In genomic region chr15:85735836-85736190, GRCm38 (mm10) we compare ENCODE assay signal across 7 mouse cellular contexts. TPM values are rescaled to one million over a fixed set of nuclear protein-coding genes. Genes with fewer than 3 reads are reported as not detected.
DNase-seq lines count a peak whose midpoint lies in the region; ATAC-seq and TF ChIP-seq lines count a peak whose summit lies in the region.

No protein-coding gene starts in this region.

- no peak for TF ChIP-seq CTCF in lung, embryonic 14.5 days (IDR thresholded peaks at IDR 0.05; ENCODE audit: low read depth)
- no peak for TF ChIP-seq CTCF in embryonic fibroblast, embryonic 13.5 days (IDR thresholded peaks at IDR 0.05; ENCODE audit: borderline replicate concordance, insufficient read depth, low read length)
- TF ChIP-seq CTCF in olfactory bulb, adult 2 months (IDR thresholded peaks at IDR 0.05; ENCODE audit: insufficient read depth, low read depth, low read length), result no peak

- no peaks in the 10 kb centered on the region for H3K36me3 ChIP-seq in lung, embryonic 14.5 days (ENCODE audit: insufficient read depth)
- H3K36me3 ChIP-seq in limb, embryonic 11.5 days (ENCODE audit: control insufficient read depth, insufficient read depth, low read length), result no peaks in the 10 kb centered on the region

- H3K4me1 ChIP-seq in lung, embryonic 14.5 days (ENCODE audit: insufficient read depth), result no peaks in the 10 kb centered on the region
- H3K4me1 ChIP-seq in embryonic fibroblast, embryonic 13.5 days (ENCODE audit: control insufficient read depth, insufficient read depth, low read length), result no peaks in the 10 kb centered on the region
- H3K4me1 ChIP-seq in limb, embryonic 11.5 days (ENCODE audit: control insufficient read depth, insufficient read depth, low read length), result no peaks in the 10 kb centered on the region; the same call in 1 of the 2 replicates
- H3K4me1 ChIP-seq in olfactory bulb, adult 2 months (ENCODE audit: control insufficient read depth, insufficient read depth, low read length), result peaks cover 19% of the 10 kb centered on the region

- no peak for DNase-seq in lung, embryonic 14.5 days
- no peak for DNase-seq in lung, adult 18-20 months
- no peak for DNase-seq in limb, embryonic 11.5 days (ENCODE audit: low spot score)
- no peak for DNase-seq in MN1 (ENCODE audit: low spot score)
- no peak for DNase-seq in cerebellum, postnatal 14 days

- H3K27ac ChIP-seq in lung, embryonic 14.5 days (ENCODE audit: low read depth), result no peak overlapping the region
- no peak overlapping the region for H3K27ac ChIP-seq in embryonic fibroblast, embryonic 13.5 days (ENCODE audit: insufficient read depth, low read length)
- H3K27ac ChIP-seq in limb, embryonic 11.5 days (replicated peaks; ENCODE audit: low read depth, low read length), result no peak overlapping the region
- H3K27ac ChIP-seq in olfactory bulb, adult 2 months (ENCODE audit: insufficient read depth, low read depth, low read length), result no peak overlapping the region

- ATAC-seq in lung, embryonic 14.5 days (ENCODE audit: insufficient read depth), result no peak
- ATAC-seq in limb, embryonic 11.5 days (ENCODE audit: insufficient number of reproducible peaks, low FRiP score, low TSS enrichment, low read depth), result peak; percentile 22; the same call in 1 of the 2 replicates

- H3K9me3 ChIP-seq in lung, embryonic 14.5 days (ENCODE audit: low read depth, low read length), result no peaks in the 10 kb centered on the region
- no peaks in the 10 kb centered on the region for H3K9me3 ChIP-seq in limb, embryonic 11.5 days (ENCODE audit: control insufficient read depth, low read length)

- peak overlapping the region; percentile 70 for H3K4me3 ChIP-seq in lung, embryonic 14.5 days (ENCODE audit: low read depth, low read length)
- H3K4me3 ChIP-seq in embryonic fibroblast, embryonic 13.5 days (ENCODE audit: insufficient read depth, low read length), result peak overlapping the region; percentile 60
- H3K4me3 ChIP-seq in limb, embryonic 11.5 days (ENCODE audit: low read depth, low read length), result peak overlapping the region; percentile 54
- H3K4me3 ChIP-seq in olfactory bulb, adult 2 months (ENCODE audit: insufficient read depth, low read depth, low read length), result peak overlapping the region; percentile 50

- peak overlapping the region; percentile 60 for H3K9ac ChIP-seq in lung, embryonic 14.5 days
- peak overlapping the region; percentile 44 for H3K9ac ChIP-seq in limb, embryonic 11.5 days (ENCODE audit: low read length)

- TF ChIP-seq POLR2A in embryonic fibroblast, embryonic 13.5 days (IDR thresholded peaks at IDR 0.05; ENCODE audit: low read depth, low read length), result 0 out of 2 replicates have a peak, but pooled peaks have one; percentile 2
- TF ChIP-seq POLR2A in olfactory bulb, adult 2 months (IDR thresholded peaks at IDR 0.05; ENCODE audit: insufficient read depth, low read depth, low read length), result no peak

- peak overlapping the region; percentile 78 for H3K4me2 ChIP-seq in lung, embryonic 14.5 days
- peak overlapping the region; percentile 80 for H3K4me2 ChIP-seq in limb, embryonic 11.5 days (ENCODE audit: low read depth, severe bottlenecking)

- H3K27me3 ChIP-seq in lung, embryonic 14.5 days (ENCODE audit: insufficient read depth, low read length), result peaks cover 45% of the 10 kb centered on the region
- H3K27me3 ChIP-seq in limb, embryonic 11.5 days (ENCODE audit: control insufficient read depth, insufficient read depth, low read length), result peaks cover 51% of the 10 kb centered on the region

- WGBS in lung, embryonic 14.5 days, result under 1% methylated on average over 25 of the region's 25 CpGs
- under 1% methylated on average over 24 of the region's 25 CpGs for WGBS in limb, embryonic 11.5 days
- whole genome bisulfite sequencing in olfactory bulb, adult 2 months, result 1% methylated on average over 25 of the region's 25 CpGs

RNA-seq across cellular contexts. Expression of gene Ppara, which starts 1.0 kb away (rescaled TPM):
- polyA plus RNA-seq in lung, embryonic 14.5 days (2014; fragmentation: Nextera tagmentation; extraction: Ambion mirVana), result 2.7 and 3.3 TPM in 2 replicates
- 0.25 and 0.67 TPM in 2 replicates for polyA plus RNA-seq in embryonic fibroblast, embryonic 13.5 days (2011; ENCODE audit: insufficient read length, low read depth, missing spikeins)
- polyA plus RNA-seq in limb, embryonic 11.5 days (2014; fragmentation: Nextera tagmentation; extraction: Ambion mirVana), result 0.91 and 1.0 TPM in 2 replicates
- not detected in 2 replicates for polyA plus RNA-seq in olfactory bulb, adult 2 months (2012; ENCODE audit: insufficient read depth, insufficient read length, low replicate concordance, missing spikeins)
